Mouse (Mus musculus) neural tube, embryonic 11.5 days (tissue): ENCODE data around the gene Ugt2b5. TPM values are rescaled to one million over a fixed set of nuclear protein-coding genes. Genes with fewer than 3 reads are reported as not detected.

Source experiments
- ATAC-seq: fragments of 200-750 bp; cut with Nextera tagmentation; 2 replicates; pipeline ENCODE4 v1.8.0; 2017; ENCODE audit warnings: moderate number of reproducible peaks, mild to moderate bottlenecking, moderate TSS enrichment, moderate library complexity; ENCODE audit not compliant: insufficient read depth, low FRiP score, low TSS enrichment
- DNase-seq: peaks from one replicate; pipeline ENCODE4 v3.0.0-alpha.2; 2015; ENCODE audit warnings: low spot score
- H3K27ac ChIP-seq: fragments of 300-500 bp; sonication (generic); 2 replicates; pipeline ENCODE4 v1.5.1; 2014; ENCODE audit warnings: low read depth, mild to moderate bottlenecking, low read length
- H3K27me3 ChIP-seq: fragments of 300-500 bp; sonication (generic); 2 replicates; pipeline ENCODE4 v1.6.1; 2014; ENCODE audit warnings: mild to moderate bottlenecking, low read length, mixed read lengths; ENCODE audit not compliant: control insufficient read depth, insufficient read depth
- H3K36me3 ChIP-seq: fragments of 300-500 bp; sonication (generic); 2 replicates; pipeline ENCODE4 v1.6.1; 2014; ENCODE audit warnings: mild to moderate bottlenecking, low read length, moderate library complexity, mixed read lengths; ENCODE audit not compliant: control insufficient read depth, insufficient read depth
- H3K4me1 ChIP-seq: fragments of 300-500 bp; sonication (generic); 2 replicates; pipeline ENCODE4 v1.6.1; 2014; ENCODE audit warnings: low read length, mixed read lengths; ENCODE audit not compliant: control insufficient read depth, insufficient read depth
- H3K4me2 ChIP-seq: fragments of 300-500 bp; sonication (generic); 2 replicates; pipeline ENCODE4 v1.6.1; 2014; ENCODE audit warnings: low read depth, mild to moderate bottlenecking, moderate library complexity
- H3K4me3 ChIP-seq: fragments of 300-500 bp; sonication (generic); 2 replicates; pipeline ENCODE4 v1.5.1; 2014; ENCODE audit warnings: low read depth, low read length
- H3K9ac ChIP-seq: fragments of 300-500 bp; sonication (generic); 2 replicates; pipeline ENCODE4 v1.6.1; 2014; ENCODE audit warnings: mild to moderate bottlenecking, low read length
- H3K9me3 ChIP-seq: fragments of 300-500 bp; sonication (generic); 2 replicates; pipeline ENCODE4 v1.6.1; 2016; ENCODE audit warnings: low read length; ENCODE audit not compliant: control insufficient read depth
- WGBS: fragments of 180-500 bp; shearing (Covaris S2); extraction: QIAGEN DNeasy Blood & Tissue Kit; methylation state at CpG from one replicate; pipeline ENCODE4 v1.1.7; 2014; 5-methylcytosine and 5-hydroxymethylcytosine counted together
- polyA plus RNA-seq: library from polyadenylated mRNA; unstranded; fragments of >200 nt; fragmentation: Nextera tagmentation; extraction: Ambion mirVana; gene quantifications from 2 replicates; pipeline ENCODE4 v1.2.1, GENCODE M21; 2014

Ugt2b5 gene
- polyA plus RNA-seq, 1 experiment from 2014 or later: not detected

DNA sequence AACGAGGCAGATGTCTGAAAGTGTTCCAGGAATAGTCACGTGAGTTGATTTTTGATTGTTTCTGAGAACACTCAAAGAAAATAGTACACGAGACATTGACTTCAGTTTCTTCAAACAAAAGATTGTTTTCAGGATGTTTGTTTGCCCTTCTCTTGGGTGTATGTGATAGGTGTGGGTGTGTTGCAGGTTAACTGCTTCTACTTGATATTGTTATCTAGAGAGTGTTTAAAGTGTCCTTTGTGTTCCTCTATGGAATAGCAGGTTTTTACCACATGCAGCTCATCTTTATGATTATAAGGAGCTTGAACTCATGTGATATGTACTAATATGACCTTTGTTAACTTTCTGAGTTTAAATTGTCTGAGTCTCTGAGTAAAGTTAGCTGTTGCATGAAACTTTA lies 53.8 kb downstream of the Ugt2b5 start:
- no peak overlapping the region for H3K27ac ChIP-seq
- H3K4me1 ChIP-seq: no peaks in the 10 kb centered on the region
- ATAC-seq (no peak), DNase-seq (no peak)
- H3K4me2 ChIP-seq: no peak overlapping the region
- 80% methylated on average over 3 of the region's 3 CpGs for WGBS
- no peaks in the 10 kb centered on the region for H3K9me3 ChIP-seq
- no peaks in the 10 kb centered on the region for H3K27me3 ChIP-seq
- H3K9ac ChIP-seq: no peak overlapping the region
- no peak overlapping the region for H3K4me3 ChIP-seq
- no peaks in the 10 kb centered on the region for H3K36me3 ChIP-seq

Other genes with a start within 250 kb of the Ugt2b5 start
- not detected in 2 replicates for gene Ugt2b34, start 233.4 kb downstream of the Ugt2b5 start, polyA plus RNA-seq
- gene Ugt2b1, start 213.8 kb downstream of the Ugt2b5 start, polyA plus RNA-seq: not detected in 2 replicates
- not detected in 2 replicates for gene Ugt2b35, start 139.5 kb downstream of the Ugt2b5 start, polyA plus RNA-seq
- not detected in 2 replicates for gene Ugt2b36, start 47.8 kb downstream of the Ugt2b5 start, polyA plus RNA-seq
- gene Ugt2b37, start 114.5 kb upstream of the Ugt2b5 start, polyA plus RNA-seq: not detected in 2 replicates
- not detected in 2 replicates for gene Ugt2a3, start 196.9 kb upstream of the Ugt2b5 start, polyA plus RNA-seq